Mouse (Mus musculus) hindbrain, embryonic 12.5 days (tissue): ENCODE data around the gene Tlnrd1. TPM values are rescaled to one million over a fixed set of nuclear protein-coding genes. Genes with fewer than 3 reads are reported as not detected.

Experiments
- ATAC-seq: fragments of 200-750 bp; cut with Nextera tagmentation; 2 replicates; pipeline ENCODE4 v1.8.0; 2017; ENCODE audit warnings: moderate TSS enrichment; ENCODE audit not compliant: low FRiP score
- H3K27ac ChIP-seq: fragments of 300-500 bp; sonication (generic); 2 replicates; pipeline ENCODE4 v1.5.1; 2016; ENCODE audit warnings: mild to moderate bottlenecking
- H3K27me3 ChIP-seq: fragments of 300-500 bp; sonication (generic); 2 replicates; pipeline ENCODE4 v1.6.1; 2016; ENCODE audit warnings: mild to moderate bottlenecking
- H3K36me3 ChIP-seq: fragments of 300-500 bp; sonication (generic); 2 replicates; pipeline ENCODE4 v1.6.1; 2016; ENCODE audit warnings: mild to moderate bottlenecking
- H3K4me1 ChIP-seq: fragments of 300-500 bp; sonication (generic); 2 replicates; pipeline ENCODE4 v1.6.1; 2016
- H3K4me2 ChIP-seq: fragments of 300-500 bp; sonication (generic); replicated peaks from 2 replicates; pipeline ENCODE4 v1.6.1; 2016; ENCODE audit warnings: mild to moderate bottlenecking
- H3K4me3 ChIP-seq: fragments of 300-500 bp; sonication (generic); 2 replicates; pipeline ENCODE4 v1.5.1; 2016; ENCODE audit warnings: mild to moderate bottlenecking
- H3K9ac ChIP-seq: fragments of 300-500 bp; sonication (generic); 2 replicates; pipeline ENCODE4 v1.6.1; 2016; ENCODE audit warnings: mild to moderate bottlenecking, moderate library complexity
- H3K9me3 ChIP-seq: fragments of 300-500 bp; sonication (generic); replicated peaks from 2 replicates; pipeline ENCODE4 v1.6.1; 2016; ENCODE audit warnings: mild to moderate bottlenecking
- WGBS: fragments of 180-500 bp; shearing (Covaris S2); methylation state at CpG from one replicate; pipeline ENCODE4 v1.1.7; 2016; 5-methylcytosine and 5-hydroxymethylcytosine counted together
- polyA plus RNA-seq: library from polyadenylated mRNA; unstranded; fragments of >200 nt; fragmentation: Nextera tagmentation; extraction: Ambion mirVana; gene quantifications from 2 replicates; pipeline ENCODE4 v1.2.1, GENCODE M21; 2016

Tlnrd1 gene
- polyA plus RNA-seq: 19.0 and 21.8 TPM in 2 replicates

GRCm38 (mm10) chr7:83884021-83884658 is at the start of gene Tlnrd1, which contains the start of gene Mesd:
Gene Tlnrd1, minus strand, starts transcription at chr7:83884305.
Gene Mesd, plus strand, starts transcription at chr7:83884466.
- peak within 1 kb of the TSS; percentile 82 for H3K4me3 ChIP-seq
- WGBS: under 1% methylated on average over 65 of the region's 69 CpGs
- no peaks in the 10 kb centered on the region; the same call in 1 of the 2 replicates for H3K27me3 ChIP-seq
- H3K9ac ChIP-seq: peak within 1 kb of the TSS; percentile 89
- H3K9me3 ChIP-seq: no peaks in the 10 kb centered on the region
- H3K4me2 ChIP-seq: peak within 1 kb of the TSS; percentile 95
- no peaks in the 10 kb centered on the region for H3K36me3 ChIP-seq
- H3K27ac ChIP-seq: peak within 1 kb of the TSS; percentile 95
- peak; percentile 82 for ATAC-seq
- H3K4me1 ChIP-seq: peaks cover 39% of the 10 kb centered on the region

- no peak overlapping the region for H3K9ac ChIP-seq
- no peak overlapping the region for H3K27ac ChIP-seq
- H3K4me1 ChIP-seq: no peaks in the 10 kb centered on the region
- no peaks in the 10 kb centered on the region for H3K36me3 ChIP-seq
- H3K4me2 ChIP-seq: no peak overlapping the region
- WGBS: 55% methylated on average over 3 of the region's 3 CpGs
- no peaks in the 10 kb centered on the region for H3K9me3 ChIP-seq
- H3K27me3 ChIP-seq: no peaks in the 10 kb centered on the region
- no peak for ATAC-seq
- no peak overlapping the region for H3K4me3 ChIP-seq
Observed at GRCm38 (mm10) chr7:83921637-83922036, 37.5 kb upstream of the Tlnrd1 start.

GRCm38 (mm10) chr7:83920241-83920640 is 36.1 kb upstream of the Tlnrd1 start:
- Histone ChIP-seq H3K27ac (no peak overlapping the region), H3K4me3 (no peak overlapping the region), H3K4me2 (no peak overlapping the region), H3K9ac (no peak overlapping the region), H3K36me3 (no peaks in the 10 kb centered on the region), H3K9me3 (no peaks in the 10 kb centered on the region), H3K27me3 (no peaks in the 10 kb centered on the region), H3K4me1 (no peaks in the 10 kb centered on the region)
- WGBS: 87% methylated on average over 4 of the region's 4 CpGs
- ATAC-seq: no peak

GRCm38 (mm10) chr7:83914566-83914965 is 30.5 kb upstream of the Tlnrd1 start:
- ATAC-seq: no peak
- no peak overlapping the region for H3K4me3 ChIP-seq
- WGBS: 1% methylated on average over 3 of the region's 3 CpGs
- no peaks in the 10 kb centered on the region for H3K36me3 ChIP-seq
- H3K4me2 ChIP-seq: no peak overlapping the region
- no peak overlapping the region for H3K9ac ChIP-seq
- no peaks in the 10 kb centered on the region for H3K27me3 ChIP-seq
- H3K4me1 ChIP-seq: no peaks in the 10 kb centered on the region
- no peak overlapping the region for H3K27ac ChIP-seq
- H3K9me3 ChIP-seq: no peaks in the 10 kb centered on the region

GRCm38 (mm10) chr7:83913995-83914394 is 29.9 kb upstream of the Tlnrd1 start:
- 76% methylated on average over 9 of the region's 9 CpGs for WGBS
- no peaks in the 10 kb centered on the region for H3K4me1 ChIP-seq
- no peaks in the 10 kb centered on the region for H3K9me3 ChIP-seq
- no peak overlapping the region for H3K4me2 ChIP-seq
- no peak overlapping the region for H3K27ac ChIP-seq
- no peak overlapping the region for H3K4me3 ChIP-seq
- no peaks in the 10 kb centered on the region for H3K36me3 ChIP-seq
- no peak for ATAC-seq
- no peaks in the 10 kb centered on the region for H3K27me3 ChIP-seq
- H3K9ac ChIP-seq: no peak overlapping the region

GRCm38 (mm10) chr7:83913405-83913932 is 29.4 kb upstream of the Tlnrd1 start:
- 87% methylated on average over 6 of the region's 6 CpGs for WGBS
- Histone ChIP-seq H3K4me2 (no peak overlapping the region), H3K4me3 (no peak overlapping the region), H3K9me3 (no peaks in the 10 kb centered on the region), H3K4me1 (no peaks in the 10 kb centered on the region), H3K27ac (no peak overlapping the region), H3K36me3 (no peaks in the 10 kb centered on the region), H3K27me3 (no peaks in the 10 kb centered on the region), H3K9ac (no peak overlapping the region)
- ATAC-seq: no peak

GRCm38 (mm10) chr7:83911909-83912308 is 27.8 kb upstream of the Tlnrd1 start:
- ATAC-seq: no peak
- Histone ChIP-seq H3K4me3 (no peak overlapping the region), H3K36me3 (no peaks in the 10 kb centered on the region), H3K9me3 (no peaks in the 10 kb centered on the region), H3K27ac (no peak overlapping the region), H3K4me2 (no peak overlapping the region), H3K27me3 (no peaks in the 10 kb centered on the region), H3K9ac (no peak overlapping the region), H3K4me1 (no peaks in the 10 kb centered on the region)
- 85% methylated on average over 3 of the region's 3 CpGs for WGBS

- Histone ChIP-seq H3K27me3 (no peaks in the 10 kb centered on the region), H3K9ac (no peak overlapping the region), H3K4me2 (no peak overlapping the region), H3K4me1 (no peaks in the 10 kb centered on the region), H3K9me3 (no peaks in the 10 kb centered on the region), H3K4me3 (no peak overlapping the region), H3K27ac (no peak overlapping the region), H3K36me3 (peaks cover 15% of the 10 kb centered on the region)
- no peak for ATAC-seq
- WGBS: 91% methylated on average over 3 of the region's 3 CpGs
Observed at GRCm38 (mm10) chr7:83904831-83905230, 20.7 kb upstream of the Tlnrd1 start.

- Histone ChIP-seq H3K4me1 (no peaks in the 10 kb centered on the region), H3K9me3 (no peaks in the 10 kb centered on the region), H3K4me2 (no peak overlapping the region), H3K4me3 (no peak overlapping the region), H3K27ac (no peak overlapping the region), H3K9ac (no peak overlapping the region), H3K36me3 (peaks cover 37% of the 10 kb centered on the region), H3K27me3 (no peaks in the 10 kb centered on the region)
- 78% methylated on average over 5 of the region's 5 CpGs for WGBS
- ATAC-seq: no peak
Observed at GRCm38 (mm10) chr7:83902296-83903145, 18.4 kb upstream of the Tlnrd1 start.

- no peak overlapping the region for H3K9ac ChIP-seq
- no peaks in the 10 kb centered on the region for H3K4me1 ChIP-seq
- no peak overlapping the region for H3K27ac ChIP-seq
- whole genome bisulfite sequencing: 83% methylated on average over 4 of the region's 4 CpGs
- no peaks in the 10 kb centered on the region for H3K9me3 ChIP-seq
- H3K27me3 ChIP-seq: no peaks in the 10 kb centered on the region
- ATAC-seq: no peak
- no peak overlapping the region for H3K4me2 ChIP-seq
- H3K4me3 ChIP-seq: no peak overlapping the region
- peaks cover 44% of the 10 kb centered on the region for H3K36me3 ChIP-seq
Observed at GRCm38 (mm10) chr7:83901425-83901824, 17.3 kb upstream of the Tlnrd1 start.

GRCm38 (mm10) chr7:83900519-83900918 is 16.4 kb upstream of the Tlnrd1 start:
- Histone ChIP-seq H3K27me3 (no peaks in the 10 kb centered on the region), H3K4me2 (no peak overlapping the region), H3K9me3 (no peaks in the 10 kb centered on the region), H3K27ac (no peak overlapping the region), H3K36me3 (peaks cover 48% of the 10 kb centered on the region), H3K4me3 (no peak overlapping the region), H3K9ac (no peak overlapping the region), H3K4me1 (no peaks in the 10 kb centered on the region)
- no peak for ATAC-seq
- 80% methylated on average over 3 of the region's 3 CpGs for WGBS

- Histone ChIP-seq H3K4me3 (no peak overlapping the region), H3K27me3 (no peaks in the 10 kb centered on the region), H3K4me2 (no peak overlapping the region), H3K9ac (no peak overlapping the region), H3K36me3 (peaks cover 52% of the 10 kb centered on the region), H3K9me3 (no peaks in the 10 kb centered on the region), H3K27ac (no peak overlapping the region), H3K4me1 (peaks cover 7% of the 10 kb centered on the region)
- no peak for ATAC-seq
- WGBS: 96% methylated on average over 11 of the region's 11 CpGs
Observed at GRCm38 (mm10) chr7:83898267-83898666, 14.2 kb upstream of the Tlnrd1 start.
